Mouse (Mus musculus): ENCODE measurements around the gene Nmur1. TPM values are rescaled to one million over a fixed set of nuclear protein-coding genes. Genes with fewer than 3 reads are reported as not detected.
A peak's percentile ranks its signal among the peaks of the same experiment; 100 is the strongest.
"Not testable (repeated sequence)": the region's sequence is repeated elsewhere in the genome, so short reads cannot be mapped to it uniquely, and the experiment has no call there.

Nmur1 gene
- polyA plus RNA-seq, 1 experiment = 0.02 TPM

GRCm38 (mm10) chr1:86343087-86343645, 82.9 kb downstream of the Nmur1 start:
- Histone ChIP-seq H3K27me3 (ENCODE audit: control insufficient read depth, insufficient read depth, insufficient read length) (no peaks in the 10 kb centered on the region), H3K36me3 (ENCODE audit: control insufficient read depth, insufficient read depth) (peaks cover 40% of the 10 kb centered on the region), H3K79me3 (ENCODE audit: low read depth) (no peaks in the 10 kb centered on the region), H3ac (ENCODE audit: control insufficient read depth, insufficient read length, low read depth) (no peak overlapping the region), H3K4me3 (ENCODE audit: insufficient read depth, poor library complexity, severe bottlenecking) (no peak overlapping the region), H3K79me2 (ENCODE audit: control insufficient read depth, insufficient read depth) (no peaks in the 10 kb centered on the region)
- TF ChIP-seq FOSL1 (IDR thresholded peaks at IDR 0.05; ENCODE audit: insufficient read depth, low read length, poor library complexity, severe bottlenecking) (no peak), CTCF (IDR thresholded peaks at IDR 0.05; ENCODE audit: control insufficient read depth, insufficient read depth, insufficient read length) (no peak), MYOD1 (IDR thresholded peaks at IDR 0.05; ENCODE audit: control insufficient read depth, insufficient read length, low read depth) (no peak), USF1 (IDR thresholded peaks at IDR 0.05; ENCODE audit: low read depth) (no peak), MYOG (IDR thresholded peaks at IDR 0.05; ENCODE audit: control insufficient read depth, extremely low read depth, insufficient read length) (no peak), MAX (IDR thresholded peaks at IDR 0.05) (no peak), CEBPB (IDR thresholded peaks at IDR 0.05; ENCODE audit: low read depth) (no peak)

- Histone ChIP-seq H3K79me3 (ENCODE audit: low read depth) (no peaks in the 10 kb centered on the region), H3K27me3 (ENCODE audit: control insufficient read depth, insufficient read depth, insufficient read length) (no peaks in the 10 kb centered on the region), H3ac (ENCODE audit: control insufficient read depth, insufficient read length, low read depth) (no peak overlapping the region), H3K79me2 (ENCODE audit: control insufficient read depth, insufficient read depth) (no peaks in the 10 kb centered on the region), H3K4me3 (ENCODE audit: insufficient read depth, poor library complexity, severe bottlenecking) (no peak overlapping the region), H3K36me3 (ENCODE audit: control insufficient read depth, insufficient read depth) (peaks cover 32% of the 10 kb centered on the region)
- no peak for TF ChIP-seq CEBPB (IDR thresholded peaks at IDR 0.05; ENCODE audit: low read depth)
- TF ChIP-seq CTCF (IDR thresholded peaks at IDR 0.05; ENCODE audit: control insufficient read depth, insufficient read depth, insufficient read length) = no peak
Measured at GRCm38 (mm10) chr1:86342371-86342770, 83.7 kb downstream of the Nmur1 start.

- H3ac ChIP-seq (ENCODE audit: control insufficient read depth, insufficient read length, low read depth); H3K27me3 ChIP-seq (ENCODE audit: control insufficient read depth, insufficient read depth, insufficient read length); H3K79me3 ChIP-seq (ENCODE audit: low read depth); H3K79me2 ChIP-seq (ENCODE audit: control insufficient read depth, insufficient read depth); H3K4me3 ChIP-seq (ENCODE audit: insufficient read depth, poor library complexity, severe bottlenecking): not testable (repeated sequence)
- H3K36me3 ChIP-seq (ENCODE audit: control insufficient read depth, insufficient read depth) = peaks cover 20% of the 10 kb centered on the region
Measured at GRCm38 (mm10) chr1:86341096-86341495, 84.9 kb downstream of the Nmur1 start.

GRCm38 (mm10) chr1:86339156-86339812, 86.7 kb downstream of the Nmur1 start:
- Histone ChIP-seq H3K27me3 (ENCODE audit: control insufficient read depth, insufficient read depth, insufficient read length) (peaks cover 8% of the 10 kb centered on the region), H3K79me3 (ENCODE audit: low read depth) (no peaks in the 10 kb centered on the region), H3K4me3 (ENCODE audit: insufficient read depth, poor library complexity, severe bottlenecking) (no peak overlapping the region), H3ac (ENCODE audit: control insufficient read depth, insufficient read length, low read depth) (no peak overlapping the region), H3K36me3 (ENCODE audit: control insufficient read depth, insufficient read depth) (peaks cover 4% of the 10 kb centered on the region), H3K79me2 (ENCODE audit: control insufficient read depth, insufficient read depth) (no peaks in the 10 kb centered on the region)
- TF ChIP-seq MYOG (IDR thresholded peaks at IDR 0.05; ENCODE audit: control insufficient read depth, extremely low read depth, insufficient read length) (no peak), CTCF (IDR thresholded peaks at IDR 0.05; ENCODE audit: control insufficient read depth, insufficient read depth, insufficient read length) (peak; percentile 57)

- TF ChIP-seq MYOD1 (IDR thresholded peaks at IDR 0.05; ENCODE audit: control insufficient read depth, insufficient read length, low read depth) (no peak), MYOG (IDR thresholded peaks at IDR 0.05; ENCODE audit: control insufficient read depth, extremely low read depth, insufficient read length) (no peak), CTCF (IDR thresholded peaks at IDR 0.05; ENCODE audit: control insufficient read depth, insufficient read depth, insufficient read length) (no peak), FOSL1 (IDR thresholded peaks at IDR 0.05; ENCODE audit: insufficient read depth, low read length, poor library complexity, severe bottlenecking) (no peak), MAX (IDR thresholded peaks at IDR 0.05) (no peak), USF1 (IDR thresholded peaks at IDR 0.05; ENCODE audit: low read depth) (no peak), CEBPB (IDR thresholded peaks at IDR 0.05; ENCODE audit: low read depth) (no peak)
- no peak overlapping the region for H3ac ChIP-seq (ENCODE audit: control insufficient read depth, insufficient read length, low read depth)
- H3K36me3 ChIP-seq (ENCODE audit: control insufficient read depth, insufficient read depth) = no peaks in the 10 kb centered on the region
- H3K79me3 ChIP-seq (ENCODE audit: low read depth) = no peaks in the 10 kb centered on the region
- H3K27me3 ChIP-seq (ENCODE audit: control insufficient read depth, insufficient read depth, insufficient read length) = peaks cover 8% of the 10 kb centered on the region
- H3K4me3 ChIP-seq (ENCODE audit: insufficient read depth, poor library complexity, severe bottlenecking) = no peak overlapping the region
- H3K79me2 ChIP-seq (ENCODE audit: control insufficient read depth, insufficient read depth) = no peaks in the 10 kb centered on the region
Measured at GRCm38 (mm10) chr1:86336330-86336729, 89.7 kb downstream of the Nmur1 start.

Small RNAs within 50 kb of the gene (microRNA-seq; reads per million reads assigned to microRNA genes)
- 9.9 reads per million, percentile 58 among the genes with 10 or more reads in this experiment for gene mmu-mir-3535 (ENCODE audit: borderline microRNAs expressed)

Other genes with a start within 250 kb of the Nmur1 start
- not detected for gene B3gnt7, start 123.4 kb downstream of the Nmur1 start, polyA plus RNA-seq (2012; fragmentation: generic; extraction: Trizol)
- gene Ncl, start 66.8 kb downstream of the Nmur1 start, polyA plus RNA-seq (2012; fragmentation: generic; extraction: Trizol) = 286 TPM
- not detected for gene Tex44, start 101 bp upstream of the Nmur1 start, polyA plus RNA-seq (2012; fragmentation: generic; extraction: Trizol)
- 2,542 TPM for gene Ptma, start 100.5 kb upstream of the Nmur1 start, polyA plus RNA-seq (2012; fragmentation: generic; extraction: Trizol)
- 41.8 TPM for gene Pde6d, start 156.4 kb upstream of the Nmur1 start, polyA plus RNA-seq (2012; fragmentation: generic; extraction: Trizol)
- gene Cops7b, start 156.7 kb upstream of the Nmur1 start, polyA plus RNA-seq (2012; fragmentation: generic; extraction: Trizol) = 25.2 TPM
- not detected for gene Nppc, start 244.3 kb upstream of the Nmur1 start, polyA plus RNA-seq (2012; fragmentation: generic; extraction: Trizol)